Mouse (Mus musculus): ENCODE measurements around the gene Cnfn.
A peak's percentile ranks its signal among the peaks of the same experiment; 100 is the strongest.

Cnfn gene

GRCm38 (mm10) chr7:25388916-25389315 is 19.4 kb upstream of the Cnfn start:
- DNase-seq, result no peak

- DNase-seq, result no peak
Measured at GRCm38 (mm10) chr7:25387811-25388440, 18.4 kb upstream of the Cnfn start.

GRCm38 (mm10) chr7:25385850-25386555 is 16.5 kb upstream of the Cnfn start:
- peak; percentile 95 for DNase-seq

GRCm38 (mm10) chr7:25385259-25385658 is 15.7 kb upstream of the Cnfn start:
- DNase-seq, result no peak

- DNase-seq, result no peak
Measured at GRCm38 (mm10) chr7:25384818-25385217, 15.3 kb upstream of the Cnfn start.

GRCm38 (mm10) chr7:25384318-25384717 is 14.8 kb upstream of the Cnfn start:
- DNase-seq, result no peak

GRCm38 (mm10) chr7:25383891-25384290 is 14.4 kb upstream of the Cnfn start:
- DNase-seq, result no peak

GRCm38 (mm10) chr7:25383385-25383784 is 13.9 kb upstream of the Cnfn start:
- DNase-seq, result no peak

- no peak for DNase-seq
Measured at GRCm38 (mm10) chr7:25382541-25382940, 13.0 kb upstream of the Cnfn start.

- DNase-seq, result no peak
Measured at GRCm38 (mm10) chr7:25381284-25381680, 11.8 kb upstream of the Cnfn start.

- no peak for DNase-seq
Measured at GRCm38 (mm10) chr7:25380392-25381283, 11.1 kb upstream of the Cnfn start.

- peak in 1 of 2 experiments; percentile 42 for DNase-seq
Measured at GRCm38 (mm10) chr7:25379551-25380351, 10.2 kb upstream of the Cnfn start.

- no peak for DNase-seq
Measured at GRCm38 (mm10) chr7:25378181-25379100, 8.9 kb upstream of the Cnfn start.

- no peak for DNase-seq
Measured at GRCm38 (mm10) chr7:25377100-25377700, 7.7 kb upstream of the Cnfn start.

GRCm38 (mm10) chr7:25376556-25376955 is 7.0 kb upstream of the Cnfn start:
- DNase-seq, result peak; percentile 88 to 92

GRCm38 (mm10) chr7:25372441-25372840 is 2.9 kb upstream of the Cnfn start:
- no peak for DNase-seq

GRCm38 (mm10) chr7:25368333-25368732 is 1.2 kb downstream of the Cnfn start:
- DNase-seq, result no peak

- peak in 1 of 2 experiments; percentile 56 for DNase-seq
Measured at GRCm38 (mm10) chr7:25367632-25368293, 1.8 kb downstream of the Cnfn start.

GRCm38 (mm10) chr7:25365937-25366625 is 3.4 kb downstream of the Cnfn start:
- no peak for DNase-seq

GRCm38 (mm10) chr7:25363632-25364031 is 5.9 kb downstream of the Cnfn start:
- no peak for DNase-seq
